Mouse (Mus musculus) erythroid progenitor cell, adult 5-6 weeks (primary cell): ENCODE results near the gene Gm20388. TPM values are rescaled to one million over a fixed set of nuclear protein-coding genes. Genes with fewer than 3 reads are reported as not detected.

Source experiments
- ATAC-seq: replicated peaks from 2 replicates; pipeline ENCODE4 v1.8.0; 2016; ENCODE audit warnings: moderate number of reproducible peaks, mild to moderate bottlenecking, moderate TSS enrichment, inconsistent platforms; ENCODE audit not compliant: poor library complexity, low FRiP score, severe bottlenecking
- total RNA-seq, 2 experiments: library from RNA; stranded (forward) in 1 of 2; stranded (reverse) in 1 of 2; fragments of 150-400 nt in 1 of 2; fragments of 186-747, 209-891 nt in 1 of 2; gene quantifications; 2 replicates each; pipeline versions ENCODE4 v1.2.3 to v1.2.4; 2015 to 2017; ENCODE audit warnings: low replicate concordance in 2 of 2

Gm20388 gene
- total RNA-seq, 2 experiments from 2014 or later, result 4.2 TPM; not detected in 1

DNA sequence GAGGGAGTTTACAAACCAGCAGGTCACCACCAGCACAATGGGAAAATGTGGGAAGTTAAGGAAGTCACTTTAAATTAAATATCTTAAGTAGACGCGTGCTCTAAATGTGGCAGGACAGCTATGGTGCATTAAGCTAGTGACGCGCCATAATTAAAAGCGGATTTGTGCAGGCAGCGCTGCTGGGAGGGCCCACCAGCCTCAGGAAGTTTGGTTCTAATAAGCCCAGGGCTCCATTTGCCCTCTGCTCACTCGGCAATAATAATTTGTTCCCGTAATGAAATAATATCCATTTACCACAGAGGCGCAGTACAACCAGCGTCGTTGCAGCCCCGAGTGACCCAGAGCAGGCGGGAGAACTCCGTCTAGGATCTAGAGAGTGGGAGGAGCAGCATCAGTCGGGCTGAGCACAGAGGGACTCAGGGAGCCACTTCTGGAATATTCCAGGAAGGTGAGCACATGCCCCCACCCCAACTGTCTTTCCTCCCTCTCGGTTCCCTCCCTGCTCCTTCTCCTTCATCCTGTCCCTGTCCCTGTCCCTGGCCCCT, 1040.1 kb downstream of the Gm20388 start:
- ATAC-seq, result no peak

DNA sequence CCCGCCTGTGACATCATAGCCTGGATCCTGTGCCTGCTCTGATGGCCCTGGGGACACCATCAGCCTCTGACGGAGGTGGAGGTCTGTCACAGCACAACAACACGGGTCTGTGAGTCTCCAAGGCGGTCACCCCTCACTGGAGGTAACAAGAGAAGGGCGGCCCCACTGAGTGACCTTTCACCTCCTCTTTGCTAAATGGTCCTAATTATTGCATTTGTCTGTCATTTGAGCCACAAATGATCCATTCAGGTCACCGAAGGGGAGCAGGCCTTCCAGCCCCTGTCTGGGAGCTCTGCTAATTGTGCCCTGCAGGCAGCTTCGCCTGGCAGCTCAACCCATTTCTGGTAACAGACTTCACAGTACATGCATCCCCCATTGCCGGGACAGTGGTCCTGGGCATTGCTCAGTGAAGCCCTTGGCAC, 1048.8 kb downstream of the Gm20388 start:
- ATAC-seq, result no peak

DNA sequence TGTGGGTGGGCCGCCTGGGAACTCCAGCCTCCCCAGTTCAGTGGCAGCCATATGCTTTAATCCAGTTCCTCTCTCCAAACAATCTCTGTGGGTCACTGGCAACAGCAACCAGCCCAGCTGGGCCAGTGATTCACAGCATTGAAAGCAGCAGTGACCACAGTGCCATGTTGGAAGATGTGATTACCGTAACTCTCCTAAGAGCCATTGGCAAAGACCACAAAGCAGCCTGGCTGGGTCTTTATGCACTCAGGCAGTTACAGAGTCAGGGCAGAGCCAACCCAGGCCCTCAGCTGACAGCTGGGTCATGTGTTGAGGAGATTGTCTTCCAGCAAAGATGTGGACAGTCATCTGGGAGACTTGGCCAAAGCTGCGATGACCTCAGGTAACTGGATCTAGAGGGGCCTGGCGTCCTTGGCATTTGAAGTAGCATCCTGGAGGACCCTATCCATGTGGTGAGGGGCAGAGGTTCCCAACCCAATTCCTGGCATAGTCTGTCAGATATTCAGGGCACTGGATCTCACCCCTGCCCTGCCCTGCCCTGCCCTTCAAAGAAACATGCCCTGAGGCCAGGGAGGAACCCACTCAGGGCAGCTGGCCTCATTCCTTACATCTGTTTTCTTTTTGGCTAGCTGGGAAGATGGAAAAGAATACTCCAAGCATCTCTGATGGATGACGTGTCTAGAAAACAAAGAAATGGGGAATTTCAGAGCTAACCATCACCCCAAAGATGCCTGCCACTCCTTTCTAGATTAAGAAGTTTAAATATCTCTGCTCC, 1052.2 kb downstream of the Gm20388 start:
- no peak for ATAC-seq

DNA sequence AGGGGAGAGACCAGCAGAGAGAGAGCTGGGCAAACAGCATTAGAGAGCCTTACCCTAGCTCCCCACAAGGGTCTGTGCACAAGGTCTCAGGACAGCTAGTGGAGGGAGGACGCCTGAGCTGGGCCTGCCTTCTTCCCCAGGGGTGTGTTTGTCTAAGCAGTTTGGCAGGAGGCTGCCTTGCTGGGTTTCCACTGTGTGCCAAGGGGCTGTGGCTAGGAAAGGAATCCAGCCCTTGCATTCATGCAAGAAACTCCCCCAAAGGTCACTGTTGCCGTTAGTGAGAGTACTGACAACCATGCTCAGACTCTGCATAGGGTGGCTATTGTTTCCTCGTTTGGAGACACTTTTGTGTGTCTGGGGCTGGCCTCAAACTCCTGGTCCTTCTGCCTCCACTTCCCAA, 1055.9 kb downstream of the Gm20388 start:
- no peak for ATAC-seq

DNA sequence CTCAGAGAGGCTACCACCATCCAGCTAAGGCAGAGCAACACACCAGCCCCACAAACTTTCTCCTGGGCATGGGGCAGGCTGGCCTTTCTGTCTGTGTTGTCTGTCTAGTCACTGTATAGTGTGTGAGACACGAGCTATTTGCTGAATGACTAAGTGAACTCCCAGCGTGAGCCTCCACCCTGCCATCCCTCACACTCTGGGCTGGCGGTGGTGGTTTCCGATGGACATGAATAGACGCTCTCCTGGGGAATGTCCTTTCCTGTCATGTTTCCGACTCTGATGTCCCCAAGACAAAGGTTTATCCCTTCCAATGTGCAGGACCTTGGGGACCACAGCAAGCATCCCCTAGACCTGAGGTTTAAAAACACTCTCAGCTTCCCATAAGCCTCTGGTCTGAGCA, 1057.7 kb downstream of the Gm20388 start:
- no peak for ATAC-seq

DNA sequence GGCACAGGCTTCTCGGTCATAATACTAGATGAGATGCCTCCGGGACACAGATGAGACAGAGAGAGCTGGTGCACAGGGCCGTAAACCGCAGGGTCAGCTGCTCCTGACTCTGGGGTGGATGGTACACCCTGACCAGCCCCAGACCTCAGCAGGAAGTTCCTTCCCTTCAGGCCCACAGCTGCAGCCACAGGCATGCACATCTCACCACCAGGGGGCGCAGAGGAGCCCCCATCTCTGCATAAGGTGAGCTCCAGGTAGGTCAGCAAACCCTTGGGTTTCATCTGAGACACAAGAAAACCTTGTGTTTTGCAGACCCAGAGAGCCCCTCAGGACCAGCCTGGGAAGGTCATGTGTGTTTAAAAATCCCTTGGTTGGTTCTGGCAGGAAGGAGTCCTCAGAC, 1059.7 kb downstream of the Gm20388 start:
- no peak for ATAC-seq

DNA sequence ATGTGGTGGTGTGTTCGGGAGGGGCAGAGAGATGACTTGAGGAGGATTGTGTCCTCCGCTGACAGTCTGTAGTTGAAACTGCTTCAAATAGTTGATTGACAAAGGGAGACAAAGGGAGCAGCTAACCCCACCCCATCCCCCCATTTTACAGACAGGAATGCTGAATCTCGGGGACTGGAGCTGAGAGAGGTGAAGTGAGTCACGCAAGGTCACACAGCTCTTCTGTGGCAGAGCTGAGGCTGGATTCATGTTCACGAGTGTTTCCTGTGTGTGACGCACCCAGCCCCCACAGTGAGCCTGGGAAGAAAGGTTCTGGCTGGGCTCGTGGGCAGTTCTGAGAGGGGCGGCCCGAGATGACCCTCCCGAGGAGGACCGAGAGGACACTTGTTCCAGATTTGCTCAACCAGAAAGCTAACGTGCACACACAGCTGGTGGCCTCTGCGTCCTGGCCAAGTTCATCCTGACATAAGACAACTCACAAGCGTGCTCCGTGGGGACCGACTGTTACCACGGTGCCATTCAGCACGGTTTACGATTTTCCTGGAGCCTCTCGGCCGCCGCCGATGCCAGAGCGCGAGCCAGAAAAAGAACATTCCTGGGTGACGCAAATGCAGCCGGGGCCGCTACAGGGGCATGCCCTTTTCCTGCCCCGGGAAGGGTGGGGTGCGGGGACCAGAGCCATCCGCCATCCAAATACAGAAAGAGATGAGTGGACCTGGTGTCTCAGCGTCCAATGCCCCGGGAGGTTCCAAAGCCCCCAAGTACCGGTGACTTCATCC, 1061.2 kb downstream of the Gm20388 start:
- no peak for ATAC-seq

DNA sequence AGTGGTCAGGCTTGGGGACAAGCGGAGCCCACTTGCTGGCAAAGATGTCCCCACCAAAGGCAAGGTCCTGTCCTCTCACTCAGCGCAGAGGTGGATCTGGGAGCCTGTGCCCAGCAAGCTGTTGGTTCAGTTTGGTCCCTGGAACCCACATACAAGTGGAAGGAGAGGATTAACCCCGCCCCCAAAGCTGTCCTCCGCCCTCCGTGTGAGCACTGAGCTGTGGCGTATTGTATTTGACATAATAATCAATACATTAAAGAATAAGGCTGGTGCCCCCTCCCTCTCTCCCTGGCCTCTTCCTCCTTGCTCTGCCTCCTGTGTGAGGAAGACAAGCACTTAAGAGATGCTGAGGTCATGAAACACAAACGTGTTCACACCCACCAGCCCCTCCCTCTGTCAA, 1062.4 kb downstream of the Gm20388 start:
- ATAC-seq, result no peak

DNA sequence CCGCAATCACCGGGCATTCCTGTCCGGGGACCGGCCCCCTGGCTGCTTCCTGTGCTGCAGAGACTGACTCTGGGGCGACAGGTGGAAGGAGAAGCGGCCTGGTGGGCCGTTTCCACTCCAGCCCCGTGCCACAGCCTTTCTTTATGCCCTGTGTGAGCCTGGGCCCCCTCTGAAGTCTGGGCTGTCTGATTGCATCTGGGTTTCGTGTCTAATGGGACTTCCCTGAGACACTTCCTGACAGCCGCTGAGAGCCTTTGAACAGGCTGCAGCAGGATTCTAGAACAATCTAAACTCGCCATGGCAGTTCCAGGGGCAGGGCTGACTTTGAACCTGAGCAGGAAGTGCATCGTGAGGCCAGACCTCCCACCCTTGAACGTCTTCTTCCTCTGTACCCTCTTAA, 1066.5 kb downstream of the Gm20388 start:
- no peak for ATAC-seq

DNA sequence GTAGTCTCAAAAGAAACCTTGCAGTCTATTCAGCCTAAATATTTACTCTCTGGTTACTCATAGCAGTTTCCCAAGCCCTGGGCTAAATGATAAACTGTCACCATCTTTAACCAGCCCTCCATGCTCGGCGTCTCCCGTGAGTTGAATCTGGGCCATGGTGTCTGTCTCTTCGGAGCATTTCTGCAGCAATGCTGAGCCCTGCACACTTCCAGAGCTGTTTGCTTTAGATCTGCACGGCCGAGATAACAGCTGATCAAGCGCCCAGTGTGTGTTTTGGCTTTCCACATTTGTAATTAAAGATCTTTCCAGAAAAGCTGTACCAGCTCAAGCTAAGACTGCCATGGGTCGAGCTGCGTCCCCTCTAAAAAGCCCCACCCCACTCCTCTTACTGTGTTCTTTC, 1068.6 kb downstream of the Gm20388 start:
- no peak for ATAC-seq

DNA sequence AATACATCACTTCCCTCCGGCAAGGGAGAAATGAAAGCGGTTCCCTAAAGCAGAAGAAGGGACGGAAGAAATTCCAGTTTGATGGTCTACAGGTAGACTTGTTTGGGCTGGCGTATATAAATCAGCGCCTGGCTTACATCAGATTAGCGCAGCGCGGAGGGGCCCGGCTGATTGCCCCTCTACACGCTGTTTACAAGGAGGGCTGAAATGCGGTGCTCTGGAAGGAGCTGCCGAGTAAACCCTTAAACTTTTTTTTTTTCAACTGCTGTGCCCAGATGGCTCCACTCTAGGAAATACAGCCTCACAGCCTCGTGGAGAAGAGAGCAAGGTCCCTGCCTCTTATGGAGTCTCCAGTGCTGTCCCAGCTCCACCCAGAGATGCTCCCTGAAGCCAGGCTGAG, 1070.3 kb downstream of the Gm20388 start:
- ATAC-seq, result no peak

DNA sequence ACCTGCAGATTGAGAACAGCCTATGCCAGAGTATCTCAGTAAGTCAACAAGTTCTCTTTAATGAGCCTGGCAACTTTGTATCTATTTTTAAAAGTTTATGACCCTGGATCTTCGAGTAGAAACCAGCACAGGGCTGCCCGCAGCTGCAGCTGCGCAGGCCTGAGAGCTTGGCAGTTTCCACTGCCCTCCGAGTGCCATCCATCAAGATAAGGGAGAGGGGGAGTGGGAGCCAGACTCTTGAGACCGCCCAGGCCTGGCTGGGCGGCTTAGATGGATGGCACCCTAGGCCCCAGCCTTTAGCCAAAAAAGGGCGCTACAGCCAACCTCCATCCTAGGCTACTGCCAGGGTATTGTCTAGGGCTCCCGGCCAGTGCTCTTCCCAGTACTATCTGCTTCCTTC, 1074.2 kb downstream of the Gm20388 start:
- ATAC-seq, result no peak

DNA sequence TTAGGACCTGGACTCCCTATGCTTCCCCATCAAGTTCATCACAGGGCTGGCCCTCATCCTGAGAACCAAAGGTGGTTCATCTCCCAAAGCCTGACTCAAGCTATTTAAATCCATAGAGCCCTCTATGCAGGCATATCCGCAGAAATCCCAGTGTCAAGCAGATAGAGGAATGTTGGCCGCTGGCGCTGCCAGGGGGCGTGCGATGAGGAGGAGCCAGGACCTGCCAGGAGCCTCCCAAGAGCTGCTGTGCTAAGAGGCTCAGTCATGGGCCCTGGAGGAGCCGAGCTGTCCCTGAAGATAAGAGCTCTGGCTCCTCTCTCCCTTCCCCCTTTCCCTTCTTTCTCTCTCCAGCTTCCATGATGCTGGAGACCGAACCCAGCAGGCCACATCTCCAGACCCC, 1075.4 kb downstream of the Gm20388 start:
- no peak for ATAC-seq

DNA sequence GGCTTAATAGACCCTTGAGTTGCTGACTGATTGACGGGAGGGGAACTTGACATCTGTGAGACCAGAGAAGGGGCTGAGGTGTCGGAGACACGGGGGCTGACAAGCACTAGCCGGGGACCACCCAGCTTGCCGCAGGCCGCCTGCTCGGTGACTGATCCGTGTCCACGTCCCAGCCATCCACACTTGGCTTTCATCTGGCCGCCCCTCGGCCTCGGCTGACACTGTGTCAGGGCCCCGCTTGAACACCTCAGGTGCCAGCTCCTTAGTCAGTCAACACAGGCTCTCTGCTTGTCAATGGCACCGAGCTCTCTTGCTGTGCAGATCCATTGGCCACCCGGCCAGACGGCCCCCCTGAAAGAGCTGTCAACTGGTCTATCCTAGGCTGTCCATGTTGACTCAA, 1083.1 kb downstream of the Gm20388 start:
- ATAC-seq, result no peak

DNA sequence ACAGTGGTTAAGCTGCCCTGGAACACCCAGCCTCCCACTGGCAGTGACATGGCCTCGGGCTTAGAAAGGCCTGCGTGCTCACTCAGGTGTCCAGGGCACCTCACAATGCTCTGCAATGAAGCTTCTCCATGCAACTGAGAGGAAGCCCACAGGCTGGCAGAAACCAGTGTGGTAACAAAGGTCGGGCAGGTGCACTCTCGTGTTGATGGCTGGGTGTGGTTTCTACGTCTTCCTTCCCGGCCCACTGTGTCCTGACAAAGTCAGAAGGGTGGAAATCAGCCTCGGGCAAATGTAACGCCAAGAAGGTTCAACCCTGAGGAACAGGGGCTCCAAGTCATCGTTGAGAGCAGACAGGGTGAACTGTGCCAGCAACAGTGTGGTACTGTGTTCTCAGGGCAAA, 1084.8 kb downstream of the Gm20388 start:
- no peak for ATAC-seq

DNA sequence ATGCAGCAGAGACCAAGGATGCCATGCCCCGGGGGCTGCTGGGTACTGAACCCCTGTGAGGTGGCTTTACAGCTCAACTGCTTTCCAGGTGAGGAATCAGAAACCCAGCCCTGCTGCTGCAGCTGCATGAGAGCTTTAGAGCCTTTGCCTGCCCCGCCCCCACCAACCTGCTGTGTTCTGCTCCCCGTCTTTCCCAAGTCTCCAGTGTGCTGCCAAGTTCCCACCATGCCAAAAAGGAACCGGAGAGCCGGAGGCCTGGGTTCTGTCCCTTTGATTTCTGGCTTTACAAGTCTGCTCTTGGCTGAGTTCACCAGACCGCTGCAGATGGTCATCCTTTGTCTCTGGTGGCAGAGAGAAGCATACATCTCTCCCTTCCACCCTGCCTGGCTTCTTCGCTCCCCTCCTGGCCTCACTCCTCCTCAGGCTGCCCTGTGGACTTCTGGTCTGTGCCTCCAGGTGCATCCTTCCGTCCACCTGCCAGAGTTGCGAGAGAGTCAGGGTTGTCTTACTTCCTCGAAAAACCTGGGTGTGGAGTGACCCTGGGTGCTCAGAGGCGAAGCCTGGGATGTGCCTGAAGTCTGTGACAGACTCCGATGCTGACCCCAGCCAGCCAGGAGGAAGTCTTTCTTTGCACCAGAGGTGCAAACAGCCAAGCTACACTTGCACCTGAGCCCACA, 1086.4 kb downstream of the Gm20388 start:
- no peak for ATAC-seq

DNA sequence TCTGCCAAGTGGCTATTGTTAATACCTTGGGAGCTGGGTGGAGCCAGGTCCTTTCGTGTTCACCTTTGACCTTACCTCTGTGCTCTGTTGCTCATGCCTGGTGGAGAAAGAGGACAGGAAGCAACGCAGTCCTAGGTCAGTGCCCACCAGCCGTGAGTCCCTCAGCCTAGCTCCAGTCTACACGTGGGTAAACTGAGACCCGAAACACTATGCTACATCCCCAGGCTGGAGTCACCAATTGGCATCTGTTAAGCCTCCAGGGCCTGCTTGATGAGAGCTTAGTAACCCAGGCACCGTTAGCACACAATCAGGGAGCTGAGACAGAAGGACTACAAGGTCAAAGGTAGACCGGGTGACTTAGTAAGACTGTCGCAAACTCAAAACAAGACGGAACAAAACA, 1087.3 kb downstream of the Gm20388 start:
- no peak for ATAC-seq

DNA sequence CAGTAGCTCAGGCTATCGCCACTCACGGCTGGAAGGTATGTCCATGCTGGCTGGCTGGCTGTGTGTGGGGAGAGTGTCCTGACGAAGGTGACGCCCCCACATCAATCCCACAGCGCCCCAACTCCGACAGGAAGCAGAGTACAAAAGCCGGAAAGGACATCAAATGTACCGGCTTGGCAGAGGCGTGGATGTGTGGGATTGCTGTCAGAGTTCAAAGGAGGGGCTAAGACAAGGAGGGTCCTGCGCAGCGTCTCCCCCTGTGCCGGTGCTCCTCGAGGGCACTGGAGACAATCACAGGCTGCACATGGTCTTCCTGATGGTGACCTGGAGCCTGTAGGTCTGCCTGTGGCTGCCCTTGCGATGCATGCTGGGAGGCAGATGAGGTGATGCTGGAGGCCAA, 1088.3 kb downstream of the Gm20388 start:
- ATAC-seq, result no peak

DNA sequence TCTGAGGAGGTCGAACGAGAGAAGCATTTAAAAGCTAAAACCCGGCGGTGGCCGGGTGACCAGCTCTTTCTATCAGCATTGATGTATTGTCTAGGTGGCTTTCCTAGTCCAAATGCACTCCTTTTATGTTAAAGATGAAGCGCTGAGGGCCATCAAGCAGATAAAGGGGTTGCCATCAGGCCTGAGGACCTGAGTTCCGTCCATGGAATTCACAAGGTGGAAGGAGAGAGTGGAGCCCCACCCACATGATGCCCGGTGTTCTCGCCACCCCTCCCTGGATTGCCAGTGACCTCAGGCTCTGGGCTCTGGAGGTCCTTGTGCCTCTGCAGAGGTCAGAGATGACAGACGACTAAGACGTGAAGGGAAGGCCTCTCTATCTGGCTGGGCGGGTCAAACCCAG, 1091.3 kb downstream of the Gm20388 start:
- no peak for ATAC-seq

DNA sequence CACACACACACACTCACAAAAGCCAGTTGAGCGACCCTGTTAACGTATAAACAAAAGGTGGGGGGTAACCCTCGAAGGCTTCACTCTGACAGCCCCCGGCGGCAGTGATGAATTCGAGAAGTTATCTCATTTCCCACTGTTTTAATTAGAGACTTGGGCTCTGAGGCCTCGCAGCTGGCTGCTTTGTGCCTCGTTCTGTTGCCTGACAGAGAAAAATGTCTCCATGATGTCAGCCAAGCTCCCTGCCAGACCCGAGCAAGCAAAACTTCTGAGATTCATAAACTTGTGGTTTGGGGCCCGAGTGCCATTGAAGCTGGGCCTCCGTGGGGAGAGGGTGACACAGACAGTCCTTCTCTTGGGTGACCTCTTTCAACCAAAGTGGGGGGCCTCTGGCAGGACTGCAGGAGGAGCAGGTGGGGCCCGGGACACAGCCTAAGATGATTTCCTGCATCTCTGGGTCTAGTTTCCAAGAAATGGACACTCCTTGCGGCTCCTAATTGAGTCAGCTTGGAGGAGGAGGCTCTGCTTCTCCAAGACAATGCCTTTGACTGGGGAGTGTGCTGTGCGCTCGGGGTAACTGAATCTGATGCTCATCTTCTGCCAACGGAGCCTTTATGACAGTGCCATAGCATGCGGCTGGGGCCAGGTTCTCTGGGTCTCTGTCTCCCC, 1092.4 kb downstream of the Gm20388 start:
- no peak for ATAC-seq
